Mouse (Mus musculus): ENCODE data around the gene A3galt2. TPM values are rescaled to one million over a fixed set of nuclear protein-coding genes. Genes with fewer than 3 reads are reported as not detected.

Gene A3galt2
- polyA plus RNA-seq, 1 experiment from 2014 or later: 0.18 TPM

DNA sequence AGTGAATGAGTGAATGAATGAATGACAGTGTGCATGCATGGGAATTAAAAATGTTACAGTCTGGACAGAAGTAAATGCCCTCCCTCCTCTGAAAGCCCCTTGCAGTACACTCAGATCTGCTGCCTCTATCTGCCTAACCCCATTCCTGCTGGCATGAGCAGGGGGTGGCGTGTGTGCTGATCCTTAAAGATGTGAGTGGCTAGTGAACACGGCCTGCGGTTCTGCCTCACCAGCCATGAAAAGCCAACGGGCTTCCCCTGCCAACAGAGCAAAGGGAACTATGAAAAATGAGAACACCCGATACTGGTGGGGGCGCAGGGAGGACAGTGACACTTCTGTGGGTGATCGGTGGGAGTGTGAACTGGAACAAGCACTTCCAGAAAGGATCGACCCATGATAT, 41.6 kb downstream of the A3galt2 start:
- Histone ChIP-seq H3K9ac (replicated peaks) (no peak overlapping the region), H3K4me3 (replicated peaks) (no peak overlapping the region), H3K4me2 (no peak overlapping the region), H3K27me3 (no peaks in the 10 kb centered on the region), H3K36me3 (peaks cover 47% of the 10 kb centered on the region), H3K9me3 (no peaks in the 10 kb centered on the region), H3K27ac (no peak overlapping the region), H3K4me1 (replicated peaks) (peaks cover 64% of the 10 kb centered on the region)
- ATAC-seq (ENCODE audit: insufficient number of reproducible peaks, insufficient read depth, low FRiP score, low TSS enrichment, low read depth): no peak
- WGBS: 88% methylated on average over 8 of the region's 8 CpGs

DNA sequence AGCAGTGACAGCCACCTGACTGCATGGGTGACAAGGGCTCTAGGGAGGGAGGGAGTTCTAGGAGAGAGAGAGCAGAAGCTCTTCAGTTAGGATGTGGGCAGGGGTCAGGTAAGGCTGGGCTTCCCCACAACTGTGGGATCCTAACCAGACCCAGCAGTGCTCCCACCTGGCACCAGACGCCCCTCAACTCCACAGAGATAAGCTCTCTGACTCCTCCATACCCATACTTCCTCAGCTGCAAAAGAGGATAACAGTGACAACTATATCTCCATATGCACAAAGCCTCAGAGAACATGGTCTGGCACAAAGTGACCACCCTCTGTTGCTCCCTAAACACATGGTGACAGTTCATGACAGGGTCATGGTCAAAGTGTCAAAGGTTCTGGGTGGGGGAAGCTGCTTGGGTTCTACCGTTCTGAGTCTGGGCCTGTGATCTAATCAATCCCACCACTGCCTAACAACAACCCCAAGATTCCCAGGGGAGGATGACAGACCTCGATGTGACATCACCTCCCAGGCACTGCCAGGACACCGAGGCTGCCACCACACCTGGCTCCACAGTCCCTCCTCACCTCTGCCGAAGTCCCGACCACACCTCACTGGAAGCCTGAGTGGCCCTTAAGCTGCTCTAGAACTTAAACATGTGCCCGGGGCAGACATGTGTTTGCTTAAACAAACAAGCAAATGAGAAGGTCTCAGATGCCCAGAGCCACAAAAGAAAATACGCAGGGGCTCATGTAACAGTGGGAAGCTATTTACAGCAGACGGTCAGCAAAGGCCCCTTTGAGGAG, 46.7 kb downstream of the A3galt2 start:
- 65% methylated on average over 9 of the region's 9 CpGs for WGBS
- Histone ChIP-seq H3K9ac (replicated peaks) (no peak overlapping the region), H3K9me3 (no peaks in the 10 kb centered on the region), H3K27me3 (no peaks in the 10 kb centered on the region), H3K27ac (no peak overlapping the region), H3K36me3 (peaks cover 11% of the 10 kb centered on the region), H3K4me1 (replicated peaks) (peaks cover 75% of the 10 kb centered on the region), H3K4me2 (0 out of 2 replicates have a peak overlapping the region, but pooled peaks have one; percentile 96), H3K4me3 (replicated peaks) (no peak overlapping the region)
- no peak for ATAC-seq (ENCODE audit: insufficient number of reproducible peaks, insufficient read depth, low FRiP score, low TSS enrichment, low read depth)

DNA sequence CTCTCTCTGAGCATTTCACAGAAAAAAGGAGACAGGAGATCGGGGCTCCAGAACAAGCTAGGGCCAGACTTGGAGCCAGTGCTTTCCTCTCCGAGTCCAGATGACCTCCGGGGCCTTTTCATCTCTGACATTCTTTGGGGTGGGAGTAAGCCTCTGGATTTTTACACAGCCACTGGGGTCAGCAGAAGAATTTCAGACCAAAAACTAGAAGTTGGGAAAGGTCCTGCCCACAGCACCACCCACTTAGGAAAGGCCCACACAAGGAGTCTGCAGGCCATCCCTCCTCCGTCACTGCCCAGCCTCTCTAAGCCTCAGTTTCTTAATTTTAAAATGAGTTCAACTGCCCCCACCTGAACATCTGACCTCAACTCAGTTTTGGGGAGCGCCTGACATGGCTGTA, 48.4 kb downstream of the A3galt2 start:
- H3K9me3 ChIP-seq: no peaks in the 10 kb centered on the region
- ATAC-seq (ENCODE audit: insufficient number of reproducible peaks, insufficient read depth, low FRiP score, low TSS enrichment, low read depth): no peak
- WGBS: 36% methylated on average over 5 of the region's 5 CpGs
- peaks cover 8% of the 10 kb centered on the region for H3K36me3 ChIP-seq
- no peaks in the 10 kb centered on the region for H3K27me3 ChIP-seq
- peaks cover 65% of the 10 kb centered on the region for H3K4me1 ChIP-seq (replicated peaks)
- peak overlapping the region; percentile 99; the same call in 1 of the 2 replicates for H3K9ac ChIP-seq (replicated peaks)
- peak overlapping the region; percentile 99; the same call in 1 of the 2 replicates for H3K27ac ChIP-seq
- peak overlapping the region; percentile 96 for H3K4me2 ChIP-seq
- peak overlapping the region; percentile 81 for H3K4me3 ChIP-seq (replicated peaks)

DNA sequence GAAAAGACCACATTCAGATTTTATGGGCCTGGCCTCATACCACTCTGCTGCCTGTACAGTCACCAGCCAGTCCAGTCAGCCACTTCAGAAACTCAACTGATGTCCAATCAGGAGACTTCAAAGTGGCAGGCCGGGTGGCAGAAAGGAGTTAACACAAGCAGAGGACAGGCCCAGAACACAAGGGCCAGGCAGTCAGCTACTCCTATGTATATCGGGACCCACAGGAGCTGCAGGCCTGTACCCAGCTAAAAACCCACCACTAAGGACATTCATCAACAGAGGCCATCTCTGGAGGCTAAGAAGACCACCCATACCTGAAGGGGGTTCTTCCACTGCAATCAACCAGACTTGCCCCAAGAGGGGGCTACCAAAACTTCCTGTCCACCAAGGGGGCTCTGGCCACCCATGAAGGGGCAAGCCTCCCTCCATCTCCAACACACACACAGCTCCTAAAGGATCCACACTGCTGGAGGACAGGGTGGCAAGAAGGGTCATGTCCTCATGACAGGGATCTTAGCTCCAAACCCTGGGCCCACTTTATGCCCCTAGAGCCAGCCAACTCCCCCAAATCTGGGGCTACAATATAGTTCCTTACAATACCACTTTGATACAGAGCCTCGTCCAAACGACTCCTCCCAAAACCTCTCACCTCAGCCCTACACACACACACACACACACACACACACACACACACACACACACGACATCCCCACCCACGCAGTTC, 49.4 kb downstream of the A3galt2 start:
- peak overlapping the region; percentile 81 for H3K4me3 ChIP-seq (replicated peaks)
- no peak for ATAC-seq (ENCODE audit: insufficient number of reproducible peaks, insufficient read depth, low FRiP score, low TSS enrichment, low read depth)
- peak overlapping the region; percentile 96 for H3K4me2 ChIP-seq
- peaks cover 56% of the 10 kb centered on the region for H3K4me1 ChIP-seq (replicated peaks)
- H3K36me3 ChIP-seq: no peaks in the 10 kb centered on the region; the same call in 1 of the 2 replicates
- 1% methylated on average over 6 of the region's 6 CpGs for WGBS
- H3K9me3 ChIP-seq: no peaks in the 10 kb centered on the region
- H3K9ac ChIP-seq (replicated peaks): peak overlapping the region; percentile 99
- H3K27ac ChIP-seq: peak overlapping the region; percentile 99
- no peaks in the 10 kb centered on the region for H3K27me3 ChIP-seq

DNA sequence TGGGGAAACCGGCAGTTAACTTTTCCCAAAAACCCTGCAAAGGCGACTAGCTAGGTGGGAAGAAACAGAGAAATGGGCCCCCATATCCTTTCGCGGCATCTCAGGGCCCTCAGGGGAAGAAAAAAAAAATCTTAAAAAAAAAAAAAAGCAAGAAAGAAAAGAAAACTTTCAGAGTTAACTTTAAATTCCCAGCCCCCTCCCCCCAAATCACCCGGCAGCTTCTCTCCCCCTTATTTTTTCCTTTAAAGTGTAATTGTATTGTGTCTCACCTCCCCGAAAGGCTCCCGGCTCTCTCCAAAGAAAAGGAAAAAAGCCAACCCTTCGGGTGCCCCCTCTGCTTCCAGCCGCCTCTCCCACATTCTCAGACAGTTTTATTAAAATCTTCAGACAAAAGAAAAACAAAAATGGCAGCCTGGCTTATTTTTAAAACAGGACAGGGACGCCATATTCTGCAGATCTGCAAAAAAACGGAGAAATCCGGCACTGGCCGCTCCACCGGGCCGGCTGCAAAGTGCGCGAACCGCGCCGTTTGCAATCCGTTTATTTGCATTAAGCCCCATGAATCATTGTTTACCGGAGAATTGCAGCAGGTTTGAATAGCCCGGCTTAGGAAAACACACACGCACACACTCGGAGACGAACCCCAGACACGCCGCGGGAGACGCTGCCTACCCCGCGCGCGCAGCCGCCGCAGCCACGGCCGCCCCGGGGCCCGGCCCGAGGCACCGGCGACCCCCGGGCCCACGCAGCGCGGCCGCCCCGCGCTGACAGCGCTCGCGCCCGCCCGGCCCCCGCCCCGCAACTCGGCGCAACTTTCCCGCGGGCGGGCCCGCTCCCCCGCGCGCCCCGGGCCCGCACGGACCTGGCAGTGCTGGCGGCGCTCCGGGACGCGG, 50.2 kb downstream of the A3galt2 start:
- Histone ChIP-seq H3K27ac (peak overlapping the region; percentile 99), H3K4me3 (replicated peaks) (peak overlapping the region; percentile 81), H3K9me3 (no peaks in the 10 kb centered on the region), H3K9ac (replicated peaks) (peak overlapping the region; percentile 99), H3K4me2 (peak overlapping the region; percentile 96), H3K4me1 (replicated peaks) (peaks cover 49% of the 10 kb centered on the region), H3K27me3 (no peaks in the 10 kb centered on the region), H3K36me3 (no peaks in the 10 kb centered on the region; the same call in 1 of the 2 replicates)
- 0 out of 2 replicates have a peak, but pooled peaks have one; percentile 2 for ATAC-seq (ENCODE audit: insufficient number of reproducible peaks, insufficient read depth, low FRiP score, low TSS enrichment, low read depth)
- WGBS: 2% methylated on average over 42 of the region's 74 CpGs

DNA sequence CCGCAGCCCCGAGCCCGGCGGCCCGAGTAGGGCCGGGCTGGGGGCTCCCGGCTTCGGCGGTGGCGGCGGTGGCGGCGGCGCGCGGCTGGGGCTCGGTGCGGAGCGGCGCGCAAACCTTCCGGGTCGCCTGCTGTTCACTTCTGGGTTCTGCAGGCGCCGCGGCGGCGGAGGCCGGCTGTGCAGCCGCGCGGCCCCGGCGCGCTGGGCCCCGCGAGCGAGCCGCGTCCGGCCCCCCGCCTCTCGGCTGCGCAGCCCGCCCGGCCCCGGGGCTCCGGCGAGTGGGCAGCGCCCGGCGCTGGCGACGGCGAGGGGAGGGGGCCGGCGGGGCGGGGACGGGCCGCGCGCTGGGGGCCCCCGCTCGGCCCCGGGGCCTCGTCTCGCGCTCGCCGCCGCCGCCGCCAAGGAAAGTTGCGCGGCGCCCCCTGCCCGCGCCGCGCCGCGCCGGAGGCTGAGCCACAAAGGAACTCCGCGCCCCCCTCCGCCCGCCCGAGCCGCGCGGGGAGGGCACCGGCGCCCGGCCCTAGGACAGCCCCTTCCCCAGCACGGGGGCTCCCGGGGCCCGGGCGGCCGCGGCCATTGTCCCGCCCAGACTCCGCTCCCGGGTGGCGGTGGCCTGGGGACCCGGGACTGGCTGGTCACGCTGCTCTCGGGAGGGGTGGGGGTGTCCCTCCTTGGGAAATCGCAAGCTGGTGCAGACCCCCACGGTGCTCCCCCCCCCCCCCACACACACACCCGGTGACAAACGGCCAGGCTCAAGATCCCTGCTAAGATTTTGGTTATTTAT, 51.1 kb downstream of the A3galt2 start, which contains the start of gene Zfp362:
Zfp362 (minus strand) TSS at position 3 of the 784 bp plus-strand sequence.
- no peaks in the 10 kb centered on the region for H3K9me3 ChIP-seq
- no peaks in the 10 kb centered on the region for H3K27me3 ChIP-seq
- peak within 1 kb of the TSS; percentile 99 for H3K9ac ChIP-seq (replicated peaks)
- H3K4me1 ChIP-seq (replicated peaks): peaks cover 44% of the 10 kb centered on the region
- peak within 1 kb of the TSS; percentile 96 for H3K4me2 ChIP-seq
- peak within 1 kb of the TSS; percentile 99 for H3K27ac ChIP-seq
- peak within 1 kb of the TSS; percentile 81 for H3K4me3 ChIP-seq (replicated peaks)
- no peaks in the 10 kb centered on the region; the same call in 1 of the 2 replicates for H3K36me3 ChIP-seq
- ATAC-seq (ENCODE audit: insufficient number of reproducible peaks, insufficient read depth, low FRiP score, low TSS enrichment, low read depth): peak; percentile 52
- under 1% methylated on average over 73 of the region's 111 CpGs for WGBS

DNA sequence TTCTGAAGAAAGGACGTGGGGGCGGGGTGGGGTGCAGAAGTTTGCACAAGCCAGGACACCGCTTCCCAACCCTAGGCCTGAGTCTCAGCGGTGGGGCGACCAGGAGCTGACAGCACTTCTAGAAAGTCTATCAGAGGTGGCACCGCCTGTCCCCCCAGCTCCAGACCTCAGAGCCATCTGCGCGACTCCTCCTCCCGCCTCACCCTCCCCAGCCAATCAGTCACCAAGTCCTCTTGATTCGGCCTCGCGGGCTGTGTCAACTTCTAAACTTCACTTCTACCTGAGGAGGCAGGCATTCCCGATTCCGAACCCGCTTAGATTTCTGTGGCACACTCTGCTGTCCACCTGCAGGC, 51.6 kb downstream of the A3galt2 start:
- Histone ChIP-seq H3K9ac (replicated peaks) (peak overlapping the region; percentile 99), H3K27me3 (no peaks in the 10 kb centered on the region), H3K4me2 (peak overlapping the region; percentile 96), H3K9me3 (no peaks in the 10 kb centered on the region), H3K36me3 (no peaks in the 10 kb centered on the region), H3K27ac (peak overlapping the region; percentile 99), H3K4me3 (replicated peaks) (peak overlapping the region; percentile 81), H3K4me1 (replicated peaks) (peaks cover 40% of the 10 kb centered on the region)
- WGBS: under 1% methylated on average over 15 of the region's 15 CpGs
- ATAC-seq (ENCODE audit: insufficient number of reproducible peaks, insufficient read depth, low FRiP score, low TSS enrichment, low read depth): peak; percentile 56

DNA sequence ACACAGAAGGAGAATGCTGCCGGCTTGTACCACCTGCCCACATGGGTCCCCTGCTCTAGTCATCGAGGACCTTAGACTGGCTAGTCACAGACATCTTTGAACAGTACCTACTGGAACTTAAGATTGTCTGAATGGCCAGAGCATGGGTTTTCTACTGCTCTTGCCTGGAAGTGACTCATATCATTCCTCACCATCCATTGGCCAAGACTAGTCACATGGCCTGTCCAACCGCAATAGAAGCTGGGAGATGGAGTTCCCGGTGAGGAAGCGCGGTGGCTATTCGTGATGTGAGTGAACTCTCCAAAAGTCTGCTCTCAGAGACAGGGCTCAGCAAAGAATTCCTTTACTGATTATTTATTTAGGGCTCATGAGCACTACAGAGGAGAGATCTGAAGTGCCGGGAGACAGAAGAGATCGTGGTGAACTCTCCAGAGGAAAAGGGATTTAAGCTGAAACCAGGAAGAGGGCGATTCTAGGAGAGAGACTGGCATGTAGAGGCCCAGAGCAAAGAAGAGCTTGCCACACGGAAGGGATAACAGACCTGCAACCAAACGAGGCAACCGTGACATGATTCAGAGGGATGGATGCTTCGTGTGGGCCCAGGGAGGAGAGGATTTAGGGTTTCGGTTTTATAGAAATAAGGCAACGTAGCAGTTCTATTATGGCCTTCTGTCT, 56.4 kb downstream of the A3galt2 start:
- H3K27ac ChIP-seq: 0 out of 2 replicates have a peak overlapping the region, but pooled peaks have one; percentile 12
- H3K4me2 ChIP-seq: peak overlapping the region; percentile 69
- peak; percentile 84 for ATAC-seq (ENCODE audit: insufficient number of reproducible peaks, insufficient read depth, low FRiP score, low TSS enrichment, low read depth)
- H3K9ac ChIP-seq (replicated peaks): peak overlapping the region; percentile 71
- H3K9me3 ChIP-seq: no peaks in the 10 kb centered on the region
- peak overlapping the region; percentile 55 for H3K4me3 ChIP-seq (replicated peaks)
- WGBS: 16% methylated on average over 16 of the region's 16 CpGs
- no peaks in the 10 kb centered on the region for H3K36me3 ChIP-seq
- H3K27me3 ChIP-seq: no peaks in the 10 kb centered on the region
- H3K4me1 ChIP-seq (replicated peaks): peaks cover 21% of the 10 kb centered on the region

DNA sequence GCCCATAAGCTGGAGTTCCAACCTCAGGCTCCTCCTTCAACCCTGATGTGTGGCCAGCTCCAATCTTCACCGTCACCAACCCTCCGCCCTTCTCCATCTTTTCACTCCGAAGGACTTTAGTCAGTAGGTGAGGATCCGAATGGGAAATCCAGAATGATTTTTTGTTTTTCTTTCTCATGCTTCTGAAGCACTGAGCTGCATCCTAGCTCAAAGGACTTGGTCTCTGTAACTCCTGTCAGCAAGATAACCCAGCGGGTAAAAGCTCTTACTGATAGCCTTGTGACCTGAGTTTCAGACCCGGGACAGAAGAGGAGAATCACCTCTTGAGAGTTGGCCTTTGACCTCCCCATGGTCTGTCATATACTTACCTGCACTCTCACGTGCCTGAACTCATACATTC, 61.8 kb downstream of the A3galt2 start:
- no peaks in the 10 kb centered on the region for H3K9me3 ChIP-seq
- ATAC-seq (ENCODE audit: insufficient number of reproducible peaks, insufficient read depth, low FRiP score, low TSS enrichment, low read depth): no peak
- H3K9ac ChIP-seq (replicated peaks): no peak overlapping the region
- no peaks in the 10 kb centered on the region for H3K27me3 ChIP-seq
- no peak overlapping the region for H3K4me3 ChIP-seq (replicated peaks)
- peaks cover 19% of the 10 kb centered on the region for H3K4me1 ChIP-seq (replicated peaks)
- no peak overlapping the region for H3K27ac ChIP-seq
- no peaks in the 10 kb centered on the region for H3K36me3 ChIP-seq
- no peak overlapping the region for H3K4me2 ChIP-seq
- WGBS: 56% methylated on average over 7 of the region's 7 CpGs
